Mouse (Mus musculus): ENCODE results near the gene 1300017J02Rik. TPM values are rescaled to one million over a fixed set of nuclear protein-coding genes. Genes with fewer than 3 reads are reported as not detected.
A peak's percentile ranks its signal among the peaks of the same experiment; 100 is the strongest.
"Not testable (repeated sequence)": the region's sequence is repeated elsewhere in the genome, so short reads cannot be mapped to it uniquely, and the experiment has no call there.

The 1300017J02Rik gene
- total RNA-seq (2021), result not detected
- long read RNA-seq, experiment 1, result 0 reads
- long read RNA-seq, experiment 2, result 0 reads

- intact Hi-C loops (cut with DNase I), result loop anchor here (5.0 kb wide), 2 partner anchors 78 to 213 kb away; no protein-coding TSS in a partner anchor
These were observed at the start of gene 1300017J02Rik, which contains the start of gene Topbp1 for GRCm38 (mm10) chr9:103304927-103305326. TSS of gene 1300017J02Rik (minus strand) at chr9:103305082. TSS of gene Topbp1 (plus strand) at chr9:103305215.

GRCm38 (mm10) chr9:103353500-103354260 lies 48.8 kb upstream of the 1300017J02Rik start:
- intact Hi-C loops (cut with DNase I); DNase-seq: not testable (repeated sequence)

More at GRCm38 (mm10) chr9:103304927-103305326, at the start of gene 1300017J02Rik, which contains the start of gene Topbp1:
- DNase-seq, result peak; percentile 83 to 90

- no peak for DNase-seq
- intact Hi-C loops (cut with DNase I), result no loop called here
These were observed 43.9 kb upstream of the 1300017J02Rik start for GRCm38 (mm10) chr9:103348791-103349190.

- no peak for DNase-seq
These were observed 43.2 kb upstream of the 1300017J02Rik start for GRCm38 (mm10) chr9:103347996-103348490.

GRCm38 (mm10) chr9:103347045-103347444 lies 42.2 kb upstream of the 1300017J02Rik start:
- intact Hi-C loops (cut with DNase I), result no loop called here
- DNase-seq, result no peak

More at GRCm38 (mm10) chr9:103347996-103348490, 43.2 kb upstream of the 1300017J02Rik start:
- intact Hi-C loops (cut with DNase I), result no loop called here

GRCm38 (mm10) chr9:103336912-103337311 lies 32.0 kb upstream of the 1300017J02Rik start:
- intact Hi-C loops (cut with DNase I), result no loop called here
- no peak for DNase-seq

- no peak for DNase-seq
- intact Hi-C loops (cut with DNase I), result no loop called here
These were observed 27.8 kb upstream of the 1300017J02Rik start for GRCm38 (mm10) chr9:103332663-103333062.

- intact Hi-C loops (cut with DNase I), result no loop called here
- no peak for DNase-seq
These were observed 21.6 kb upstream of the 1300017J02Rik start for GRCm38 (mm10) chr9:103326449-103326848.

GRCm38 (mm10) chr9:103324678-103325077 lies 19.8 kb upstream of the 1300017J02Rik start:
- DNase-seq, result no peak
- intact Hi-C loops (cut with DNase I), result no loop called here

GRCm38 (mm10) chr9:103309832-103310231 lies 5.0 kb upstream of the 1300017J02Rik start:
- intact Hi-C loops (cut with DNase I), result no loop called here
- no peak for DNase-seq

- no peak for DNase-seq
- intact Hi-C loops (cut with DNase I), result no loop called here
These were observed 605 bp upstream of the 1300017J02Rik start for GRCm38 (mm10) chr9:103305332-103306041.

- intact Hi-C loops (cut with DNase I), result loop anchor here (2.0 to 5.0 kb wide), 3 partner anchors 75 to 210 kb away; no protein-coding TSS in a partner anchor
- DNase-seq, result peak in 1 of 2 experiments; percentile 21
These were observed 2.2 kb downstream of the 1300017J02Rik start for GRCm38 (mm10) chr9:103302666-103303065.

GRCm38 (mm10) chr9:103302239-103302638 lies 2.6 kb downstream of the 1300017J02Rik start:
- DNase-seq, result no peak
- intact Hi-C loops (cut with DNase I), result loop anchor here (2.0 to 5.0 kb wide), 3 partner anchors 75 to 210 kb away; no protein-coding TSS in a partner anchor

- intact Hi-C loops (cut with DNase I), result loop anchor here (5.0 kb wide), 2 partner anchors 74 to 209 kb away; no protein-coding TSS in a partner anchor
- DNase-seq, result no peak
These were observed 3.8 kb downstream of the 1300017J02Rik start for GRCm38 (mm10) chr9:103301086-103301485.

- intact Hi-C loops (cut with DNase I), result no loop called here
- DNase-seq, result no peak
These were observed 10.4 kb downstream of the 1300017J02Rik start for GRCm38 (mm10) chr9:103294507-103294906.

GRCm38 (mm10) chr9:103288489-103289180 lies 16.2 kb downstream of the 1300017J02Rik start:
- intact Hi-C loops (cut with DNase I), result no loop called here
- no peak for DNase-seq

GRCm38 (mm10) chr9:103287840-103288488 lies 16.9 kb downstream of the 1300017J02Rik start:
- intact Hi-C loops (cut with DNase I), result no loop called here
- no peak for DNase-seq

GRCm38 (mm10) chr9:103286901-103287422 lies 17.9 kb downstream of the 1300017J02Rik start:
- DNase-seq, result no peak
- intact Hi-C loops (cut with DNase I), result no loop called here

GRCm38 (mm10) chr9:103286396-103286795 lies 18.5 kb downstream of the 1300017J02Rik start:
- intact Hi-C loops (cut with DNase I), result no loop called here

More at GRCm38 (mm10) chr9:103286396-103286795, 18.5 kb downstream of the 1300017J02Rik start:
- DNase-seq, result no peak

All from gastrocnemius, postnatal 36 days (tissue).